Mouse (Mus musculus) thymus, adult 2 months (tissue): ENCODE data around the gene Sertad4.

Experiments used
- CTCF ChIP-seq: fragments of 200-500 bp; IDR thresholded peaks from 2 replicates; pipeline ENCODE4 v1.5.1; 2012; ENCODE audit warnings: mild to moderate bottlenecking, control low read depth, low read length, moderate library complexity, borderline replicate concordance; ENCODE audit not compliant: control insufficient read depth, poor library complexity, insufficient read depth; ENCODE audit errors: extremely low read depth
- POLR2A ChIP-seq: fragments of 200-500 bp; IDR thresholded peaks from 2 replicates; pipeline ENCODE4 v1.6.1; 2012; ENCODE audit warnings: mild to moderate bottlenecking, low read length, control low read depth, moderate library complexity; ENCODE audit not compliant: control insufficient read depth, poor library complexity, insufficient read depth; ENCODE audit errors: extremely low read depth

- TF ChIP-seq CTCF (no peak), POLR2A (no peak)
Observed at GRCm38 (mm10) chr1:192853988-192854818, 1.4 kb downstream of the Sertad4 start.
